Mouse (Mus musculus) liver, embryonic 13.5 days (tissue): ENCODE data around the gene Tpcn2. TPM values are rescaled to one million over a fixed set of nuclear protein-coding genes. Genes with fewer than 3 reads are reported as not detected.

Experiments
- ATAC-seq: fragments of 200-750 bp; cut with Nextera tagmentation; 2 replicates; pipeline ENCODE4 v1.8.0; 2017; ENCODE audit warnings: low read depth, mild to moderate bottlenecking, moderate number of reproducible peaks, moderate library complexity
- DNase-seq: peaks from one replicate; pipeline ENCODE4 v3.0.0; 2022
- H3K27ac ChIP-seq: fragments of 300-500 bp; sonication (generic); 2 replicates; pipeline ENCODE4 v1.5.1; 2015; ENCODE audit warnings: moderate library complexity, mild to moderate bottlenecking, inconsistent platforms
- H3K27me3 ChIP-seq: fragments of 300-500 bp; sonication (generic); 2 replicates; pipeline ENCODE4 v1.6.1; 2015; ENCODE audit warnings: mild to moderate bottlenecking, inconsistent platforms
- H3K36me3 ChIP-seq: fragments of 300-500 bp; sonication (generic); 2 replicates; pipeline ENCODE4 v1.6.1; 2015; ENCODE audit warnings: mild to moderate bottlenecking, inconsistent platforms
- H3K4me1 ChIP-seq: fragments of 300-500 bp; sonication (generic); replicated peaks from 2 replicates; pipeline ENCODE4 v1.6.1; 2015; ENCODE audit warnings: inconsistent platforms
- H3K4me2 ChIP-seq: fragments of 300-500 bp; sonication (generic); 2 replicates; pipeline ENCODE4 v1.6.1; 2015; ENCODE audit warnings: inconsistent platforms, mild to moderate bottlenecking, moderate library complexity
- H3K4me3 ChIP-seq: fragments of 300-500 bp; sonication (generic); replicated peaks from 2 replicates; pipeline ENCODE4 v1.5.1; 2015; ENCODE audit warnings: mild to moderate bottlenecking, inconsistent platforms
- H3K9ac ChIP-seq: fragments of 300-500 bp; sonication (generic); 2 replicates; pipeline ENCODE4 v1.6.1; 2015; ENCODE audit warnings: mild to moderate bottlenecking, inconsistent platforms
- H3K9me3 ChIP-seq: fragments of 300-500 bp; sonication (generic); replicated peaks from 2 replicates; pipeline ENCODE4 v1.6.1; 2016; ENCODE audit warnings: inconsistent platforms
- WGBS: fragments of 180-500 bp; shearing (Covaris S2); methylation state at CpG from one replicate; pipeline ENCODE4 v1.1.7; 2015; ENCODE audit not compliant: insufficient replicate concordance; 5-methylcytosine and 5-hydroxymethylcytosine counted together
- polyA plus RNA-seq: library from polyadenylated mRNA; unstranded; fragments of >200 nt; fragmentation: Nextera tagmentation; extraction: Ambion mirVana; gene quantifications from 2 replicates; pipeline ENCODE4 v1.2.1, GENCODE M21; 2015

The Tpcn2 gene
- polyA plus RNA-seq, 1 experiment from 2014 or later = 1.9 TPM

DNA sequence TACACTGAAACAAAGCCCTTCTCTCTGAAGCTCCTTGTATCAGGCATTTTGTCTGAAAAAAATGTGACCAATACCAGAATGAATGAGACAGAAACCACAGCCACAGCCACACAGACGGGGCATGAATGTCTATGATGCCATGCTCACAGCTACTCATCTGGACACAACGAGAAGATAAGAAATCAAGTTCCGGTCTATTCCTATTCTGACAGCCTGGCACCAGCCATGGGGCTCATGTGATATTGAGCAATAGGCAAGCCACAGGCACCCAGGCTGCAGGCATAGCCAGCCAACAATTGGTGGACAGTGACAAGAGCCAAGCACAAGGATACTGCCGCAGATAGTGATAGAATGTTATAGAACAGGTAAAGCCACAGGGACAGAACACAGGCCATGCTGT lies 68.3 kb downstream of the Tpcn2 start:
- ATAC-seq (no peak), DNase-seq (no peak)
- H3K9ac ChIP-seq = no peak overlapping the region

DNA sequence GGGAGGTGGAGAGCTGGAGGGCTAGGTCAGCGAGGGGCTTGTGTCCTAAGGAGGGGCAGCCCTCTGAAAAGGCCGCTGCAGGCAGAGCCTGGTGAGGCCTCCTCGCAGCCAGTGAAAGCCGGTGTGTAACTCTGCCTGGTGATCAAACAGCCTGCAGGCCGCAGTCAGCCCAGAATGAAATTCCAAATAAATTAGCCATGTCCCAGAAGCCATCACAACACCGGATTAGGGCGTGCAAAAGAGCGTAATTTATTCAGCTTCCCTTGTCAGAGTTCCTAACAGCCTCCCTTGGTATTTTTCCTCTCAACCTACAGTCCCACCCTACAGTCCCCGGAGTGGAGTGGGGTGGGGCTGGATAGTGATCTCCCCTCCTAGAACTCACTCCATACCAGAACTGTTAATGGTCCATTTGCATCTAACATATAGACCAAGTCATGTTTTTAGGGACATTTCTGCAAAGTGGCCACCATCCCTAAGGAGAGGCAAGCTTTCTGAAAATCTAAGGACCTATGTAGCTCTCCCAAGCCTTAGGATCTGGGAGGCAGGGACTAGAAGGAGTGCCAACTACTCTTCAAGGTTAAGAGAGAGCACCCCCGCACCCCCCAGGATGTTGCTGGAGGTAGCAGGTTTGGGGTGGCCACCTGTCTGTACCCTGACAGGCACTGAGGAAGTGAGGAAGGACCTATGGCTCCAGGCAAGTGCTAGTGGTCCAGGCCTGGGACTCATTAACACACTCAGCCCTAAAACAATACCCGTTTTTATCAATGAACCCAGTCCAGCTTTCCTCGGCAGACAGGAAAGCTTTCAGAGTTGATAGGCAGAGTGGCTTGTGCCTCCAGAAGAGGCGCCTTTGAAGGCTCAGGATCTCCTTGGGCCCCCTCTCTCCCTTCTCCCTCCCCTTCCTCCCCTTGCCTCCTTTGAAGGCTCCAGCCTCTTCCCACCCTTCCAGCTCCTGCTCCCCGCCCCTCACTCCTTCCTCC lies 71.8 kb downstream of the Tpcn2 start:
- H3K4me2 ChIP-seq = no peak overlapping the region
- no peaks in the 10 kb centered on the region for H3K36me3 ChIP-seq
- no peak overlapping the region for H3K4me3 ChIP-seq
- WGBS = 38% methylated on average over 14 of the region's 14 CpGs
- no peaks in the 10 kb centered on the region for H3K9me3 ChIP-seq
- H3K27me3 ChIP-seq = 0 out of 2 replicates have a peak, but pooled peaks cover under 1% of the 10 kb centered on the region
- no peak overlapping the region for H3K27ac ChIP-seq
- no peak overlapping the region for H3K9ac ChIP-seq
- H3K4me1 ChIP-seq = peaks cover under 1% of the 10 kb centered on the region; the same call in 1 of the 2 replicates
- no peak for ATAC-seq
- no peak for DNase-seq

More for the DNA sequence above, 68.3 kb downstream of the Tpcn2 start:
- Histone ChIP-seq H3K4me3 (no peak overlapping the region), H3K4me2 (no peak overlapping the region), H3K27ac (no peak overlapping the region), H3K36me3 (no peaks in the 10 kb centered on the region), H3K9me3 (no peaks in the 10 kb centered on the region), H3K27me3 (no peaks in the 10 kb centered on the region), H3K4me1 (no peaks in the 10 kb centered on the region)
- WGBS = 53% methylated on average over 4 of the region's 4 CpGs

DNA sequence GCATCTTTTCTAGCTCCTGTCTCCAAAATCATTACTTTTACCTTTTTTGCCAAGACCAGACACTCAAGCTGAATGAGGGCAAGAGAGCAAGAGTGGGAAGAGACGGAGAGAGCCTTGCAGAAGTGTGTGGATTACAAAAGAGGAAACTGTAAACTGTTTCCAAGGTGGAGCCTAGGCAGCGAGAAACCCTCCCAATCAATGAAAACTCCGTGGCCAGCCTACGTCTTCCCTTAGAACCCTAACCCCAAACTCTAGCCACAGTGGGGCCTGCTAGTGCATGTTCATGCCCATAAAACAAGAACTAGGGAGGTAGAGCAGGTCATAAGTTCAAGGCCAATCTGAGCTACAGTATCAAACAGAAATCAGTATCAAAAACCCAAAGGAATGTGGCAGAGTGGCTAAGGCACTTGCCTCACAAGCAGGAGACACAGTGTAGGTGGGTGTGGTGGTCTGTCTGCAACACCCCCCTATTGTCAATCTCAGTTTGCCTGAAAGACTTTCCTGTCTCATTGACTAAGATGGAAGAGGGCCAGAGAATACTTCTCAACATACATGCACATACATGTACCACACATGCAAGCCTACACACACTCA lies 73.2 kb downstream of the Tpcn2 start:
- 35% methylated on average over 4 of the region's 4 CpGs for WGBS
- DNase-seq = no peak
- no peak for ATAC-seq

DNA sequence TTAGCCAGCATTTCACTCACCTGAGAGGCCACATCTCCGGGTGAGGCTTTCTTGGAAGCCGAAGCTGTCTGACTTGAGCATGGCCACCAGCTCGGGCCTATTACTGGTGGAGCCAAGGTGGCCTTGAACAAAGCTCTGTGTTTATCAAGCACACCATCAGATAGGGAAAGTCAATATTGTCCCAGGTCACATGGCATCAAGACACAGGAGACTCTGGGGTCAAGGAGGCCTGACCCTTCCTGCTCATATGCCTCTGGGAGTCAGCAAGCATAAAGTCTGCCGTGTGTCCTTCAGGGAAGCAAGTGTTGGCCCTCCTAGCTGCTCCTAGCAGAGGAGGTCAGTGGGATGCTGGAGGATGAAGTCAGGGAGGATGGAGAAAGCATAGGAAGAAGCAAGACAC lies 75.8 kb downstream of the Tpcn2 start, which contains the start of gene 1810010D01Rik:
1810010D01Rik (minus strand) TSS at position 114 of the 400 bp plus-strand sequence.
- H3K4me2 ChIP-seq = no peak within 1 kb of the TSS
- peaks cover 13% of the 10 kb centered on the region; the same call in 1 of the 2 replicates for H3K27me3 ChIP-seq
- ATAC-seq (no peak), DNase-seq (no peak)
- peaks cover 13% of the 10 kb centered on the region for H3K4me1 ChIP-seq
- no peak within 1 kb of the TSS for H3K27ac ChIP-seq
- no peaks in the 10 kb centered on the region for H3K9me3 ChIP-seq
- no peak within 1 kb of the TSS for H3K4me3 ChIP-seq
- no peak within 1 kb of the TSS for H3K9ac ChIP-seq
- H3K36me3 ChIP-seq = no peaks in the 10 kb centered on the region
- 56% methylated on average over 4 of the region's 4 CpGs for WGBS

More for the DNA sequence above, 73.2 kb downstream of the Tpcn2 start:
- Histone ChIP-seq H3K4me3 (no peak overlapping the region), H3K9ac (no peak overlapping the region), H3K27ac (no peak overlapping the region), H3K36me3 (no peaks in the 10 kb centered on the region), H3K9me3 (no peaks in the 10 kb centered on the region), H3K4me1 (peaks cover 13% of the 10 kb centered on the region), H3K4me2 (no peak overlapping the region), H3K27me3 (peaks cover 13% of the 10 kb centered on the region; the same call in 1 of the 2 replicates)

DNA sequence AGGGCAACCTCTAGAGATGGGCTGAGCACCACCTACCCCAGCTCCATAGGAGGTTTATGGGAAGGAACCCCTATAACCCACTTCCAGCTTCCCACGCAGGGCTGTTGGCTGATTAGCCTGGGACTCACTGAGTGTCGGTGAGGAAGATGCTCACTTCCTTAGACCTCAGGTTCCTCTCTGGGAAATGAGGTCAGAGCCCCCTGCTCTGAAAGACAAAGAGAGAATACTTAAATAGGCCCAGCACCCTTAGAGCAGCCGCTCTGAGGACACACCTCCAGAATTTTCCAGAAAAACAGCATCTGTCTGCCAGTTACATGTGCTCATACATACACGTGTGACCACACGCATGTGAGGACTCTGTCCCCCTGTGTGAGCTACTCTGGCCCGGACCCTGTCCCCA lies 77.0 kb downstream of the Tpcn2 start:
- no peaks in the 10 kb centered on the region for H3K9me3 ChIP-seq
- no peak overlapping the region for H3K4me3 ChIP-seq
- no peak overlapping the region for H3K27ac ChIP-seq
- ATAC-seq = no peak
- 62% methylated on average over 6 of the region's 6 CpGs for WGBS
- peaks cover 13% of the 10 kb centered on the region; the same call in 1 of the 2 replicates for H3K27me3 ChIP-seq
- H3K9ac ChIP-seq = peak overlapping the region; percentile 56; the same call in 1 of the 2 replicates
- no peaks in the 10 kb centered on the region for H3K36me3 ChIP-seq
- H3K4me2 ChIP-seq = no peak overlapping the region
- no peak for DNase-seq
- H3K4me1 ChIP-seq = peaks cover 13% of the 10 kb centered on the region

DNA sequence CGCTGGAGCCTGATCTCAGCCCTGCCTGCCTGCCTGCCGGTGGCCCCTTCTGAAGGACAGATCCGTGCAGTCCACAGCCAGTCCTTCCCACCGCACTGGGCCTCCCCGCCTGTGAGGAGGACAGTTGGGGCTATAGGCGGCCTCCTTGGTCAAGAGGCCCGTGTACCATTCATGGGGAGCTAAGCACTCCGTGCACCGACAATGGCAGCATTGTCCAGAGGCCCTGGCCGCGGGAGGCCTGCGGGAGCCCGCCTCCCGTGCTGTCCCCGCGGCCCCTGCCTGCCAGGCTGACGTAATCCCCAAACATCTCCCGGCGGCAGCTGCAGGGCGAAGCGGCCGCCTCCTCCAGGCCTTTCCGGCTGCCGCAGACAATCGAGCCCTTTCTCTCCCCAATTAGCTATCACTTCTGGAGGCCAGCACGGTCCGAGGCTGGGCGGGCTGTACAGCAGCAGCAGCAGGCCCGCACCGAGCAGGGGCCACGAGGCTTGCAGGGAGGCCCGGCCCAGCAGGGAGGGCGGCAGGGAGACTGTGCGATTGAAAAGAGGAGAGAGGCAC lies 77.7 kb downstream of the Tpcn2 start:
- DNase-seq = no peak
- Histone ChIP-seq H3K36me3 (no peaks in the 10 kb centered on the region), H3K9me3 (no peaks in the 10 kb centered on the region), H3K27me3 (peaks cover 13% of the 10 kb centered on the region; the same call in 1 of the 2 replicates), H3K4me2 (peak overlapping the region; percentile 54), H3K9ac (peak overlapping the region; percentile 56), H3K27ac (0 out of 2 replicates have a peak overlapping the region, but pooled peaks have one; percentile 34), H3K4me1 (peaks cover 13% of the 10 kb centered on the region), H3K4me3 (peak overlapping the region; percentile 12; the same call in 1 of the 2 replicates)
- ATAC-seq = peak; percentile 62
- WGBS = 3% methylated on average over 34 of the region's 34 CpGs

DNA sequence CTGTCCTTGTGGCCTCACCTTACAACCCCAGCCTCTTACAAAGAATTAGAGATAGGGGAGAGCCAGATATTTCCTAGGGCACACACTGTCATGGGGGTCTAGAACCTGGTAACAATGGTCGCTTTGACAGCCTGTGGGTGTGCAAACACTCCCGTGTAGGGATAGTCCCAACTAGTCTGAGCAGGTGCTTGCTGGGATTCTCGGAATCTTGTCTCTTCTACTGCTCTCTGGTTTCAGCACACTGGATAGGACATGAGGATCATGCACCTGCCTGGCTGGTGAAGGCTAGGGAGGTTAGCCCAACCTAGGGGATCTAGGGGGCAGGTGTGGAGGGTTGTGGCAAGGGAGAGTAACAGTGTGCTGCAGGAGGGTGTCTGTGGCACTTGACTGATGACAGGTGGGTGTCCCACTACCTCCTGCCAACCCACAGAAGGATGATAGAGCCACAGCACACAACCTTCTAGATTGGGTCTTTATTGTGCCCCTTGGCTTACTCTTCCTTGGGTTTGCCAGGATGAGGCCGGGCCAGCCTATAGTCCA lies 78.4 kb downstream of the Tpcn2 start:
- Histone ChIP-seq H3K9me3 (no peaks in the 10 kb centered on the region), H3K4me3 (no peak overlapping the region), H3K4me2 (no peak overlapping the region), H3K27me3 (peaks cover 13% of the 10 kb centered on the region; the same call in 1 of the 2 replicates), H3K4me1 (peaks cover 13% of the 10 kb centered on the region), H3K36me3 (no peaks in the 10 kb centered on the region), H3K27ac (no peak overlapping the region), H3K9ac (no peak overlapping the region)
- ATAC-seq (no peak), DNase-seq (no peak)
- 63% methylated on average over 4 of the region's 4 CpGs for WGBS

DNA sequence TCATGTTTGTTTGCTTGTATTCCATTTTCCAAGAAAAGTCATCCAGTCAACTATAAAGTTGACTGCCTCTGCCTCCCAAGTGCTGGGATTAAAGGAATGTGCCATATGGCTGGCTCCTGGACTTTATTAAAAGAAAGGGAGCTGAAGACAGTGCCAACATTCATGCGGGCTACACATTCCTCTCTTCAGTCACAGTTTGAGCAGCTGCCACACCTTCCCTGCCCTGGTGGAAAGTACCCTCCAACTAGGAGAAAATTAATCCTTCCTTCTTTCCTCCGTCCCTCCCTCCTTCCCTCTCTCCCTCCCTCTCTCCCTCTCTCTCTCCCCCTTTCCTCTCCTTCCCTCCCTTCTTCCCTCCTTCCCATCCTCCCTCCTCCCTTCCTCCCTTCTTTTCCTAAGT lies 84.1 kb downstream of the Tpcn2 start:
- Histone ChIP-seq H3K4me1 (no peaks in the 10 kb centered on the region), H3K4me3 (no peak overlapping the region), H3K27me3 (no peaks in the 10 kb centered on the region), H3K36me3 (no peaks in the 10 kb centered on the region), H3K9me3 (no peaks in the 10 kb centered on the region), H3K9ac (no peak overlapping the region), H3K4me2 (no peak overlapping the region), H3K27ac (no peak overlapping the region)
- ATAC-seq (no peak), DNase-seq (no peak)
- 62% methylated on average over 2 of the region's 2 CpGs for WGBS

DNA sequence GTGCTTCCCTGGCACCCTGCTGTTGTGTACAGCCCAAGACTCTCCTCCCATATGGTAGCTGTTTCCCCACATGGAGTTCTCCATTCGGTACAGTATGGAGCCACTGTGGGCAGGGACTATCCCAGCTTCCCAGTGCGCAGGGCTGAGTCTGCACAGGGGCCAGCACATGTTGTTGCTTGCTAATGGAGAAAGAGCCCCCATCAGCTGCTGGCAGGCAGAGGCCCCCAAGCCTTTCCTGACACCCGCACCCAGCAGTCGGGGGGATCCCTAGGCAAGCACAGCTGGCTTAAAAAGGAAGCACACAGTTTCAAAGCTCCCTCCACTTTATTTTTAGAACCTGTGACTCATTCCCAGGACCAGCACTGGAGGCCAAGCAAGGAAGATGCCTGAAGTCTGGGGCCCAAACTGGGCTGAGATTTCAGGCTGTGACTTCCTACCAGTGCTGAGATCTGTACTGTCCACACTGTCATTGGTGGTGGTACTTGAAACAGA lies 85.5 kb downstream of the Tpcn2 start:
- Histone ChIP-seq H3K9ac (no peak overlapping the region), H3K27ac (no peak overlapping the region), H3K4me1 (no peaks in the 10 kb centered on the region), H3K9me3 (no peaks in the 10 kb centered on the region), H3K27me3 (no peaks in the 10 kb centered on the region), H3K36me3 (no peaks in the 10 kb centered on the region), H3K4me3 (no peak overlapping the region), H3K4me2 (no peak overlapping the region)
- ATAC-seq = no peak
- no peak for DNase-seq
- 23% methylated on average over 4 of the region's 4 CpGs for WGBS

DNA sequence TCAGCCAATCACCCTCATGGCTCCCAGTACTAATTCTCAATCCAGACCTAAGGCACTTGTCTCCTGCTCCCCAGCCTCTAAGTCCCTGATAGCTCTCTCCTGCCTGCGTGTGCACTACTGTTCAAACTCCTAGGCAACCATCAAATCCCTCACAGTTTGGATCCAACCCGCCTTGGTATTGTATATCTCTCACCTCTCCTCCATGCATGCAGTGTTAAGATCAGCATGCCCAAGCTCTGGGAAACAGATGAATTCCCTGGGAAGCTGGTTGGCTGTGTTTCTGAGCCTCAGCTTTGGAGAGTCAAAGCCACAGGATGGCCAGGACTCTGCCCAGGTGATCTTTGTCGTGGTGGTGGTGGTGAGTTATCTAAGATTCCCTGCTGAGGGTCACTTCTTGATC lies 86.1 kb downstream of the Tpcn2 start:
- no peak for ATAC-seq
- no peaks in the 10 kb centered on the region for H3K4me1 ChIP-seq
- H3K9me3 ChIP-seq = no peaks in the 10 kb centered on the region
- H3K4me3 ChIP-seq = no peak overlapping the region
- H3K27me3 ChIP-seq = no peaks in the 10 kb centered on the region
- DNase-seq = no peak
- H3K4me2 ChIP-seq = no peak overlapping the region
- no peak overlapping the region for H3K27ac ChIP-seq
- 26% methylated on average over 3 of the region's 3 CpGs for WGBS
- H3K9ac ChIP-seq = no peak overlapping the region
- H3K36me3 ChIP-seq = no peaks in the 10 kb centered on the region

DNA sequence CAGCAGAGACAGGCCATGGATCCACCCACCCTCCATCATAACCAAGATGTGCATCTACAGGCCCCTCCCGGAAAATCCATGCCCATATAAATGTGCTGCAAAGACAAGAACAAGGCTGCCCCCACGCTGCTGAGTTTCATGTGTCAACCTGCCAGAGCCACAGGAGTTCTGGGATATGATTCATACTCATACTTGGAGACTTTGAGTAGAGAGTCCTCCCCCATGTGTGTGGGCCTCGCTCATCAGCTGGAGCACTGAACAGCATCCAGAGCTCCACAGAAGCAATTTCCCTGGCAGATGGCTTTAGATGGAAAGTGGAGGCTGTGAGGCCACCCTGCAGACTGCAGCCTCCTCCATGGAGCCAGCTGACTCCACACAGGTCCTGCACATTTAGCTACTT lies 86.8 kb downstream of the Tpcn2 start:
- ATAC-seq = no peak
- no peaks in the 10 kb centered on the region for H3K9me3 ChIP-seq
- H3K9ac ChIP-seq = no peak overlapping the region
- DNase-seq = no peak
- WGBS = 53% methylated on average over 3 of the region's 3 CpGs
- H3K36me3 ChIP-seq = no peaks in the 10 kb centered on the region
- no peak overlapping the region for H3K4me2 ChIP-seq
- H3K27ac ChIP-seq = no peak overlapping the region
- H3K27me3 ChIP-seq = no peaks in the 10 kb centered on the region
- no peak overlapping the region for H3K4me3 ChIP-seq
- H3K4me1 ChIP-seq = no peaks in the 10 kb centered on the region
